Mouse (Mus musculus) bone marrow, adult 2 months (tissue): ENCODE results near the gene Fggy.

Experiments
- CTCF ChIP-seq: fragments of 200-500 bp; IDR thresholded peaks from 2 replicates; pipeline ENCODE4 v1.5.1; 2011; ENCODE audit warnings: low read length, control low read depth; ENCODE audit not compliant: control insufficient read depth, insufficient read depth
- POLR2A ChIP-seq: fragments of 200-500 bp; IDR thresholded peaks from 2 replicates; pipeline ENCODE4 v1.6.1; 2011; ENCODE audit warnings: low read depth, mild to moderate bottlenecking, control low read depth, low read length, borderline replicate concordance; ENCODE audit not compliant: control insufficient read depth

DNA sequence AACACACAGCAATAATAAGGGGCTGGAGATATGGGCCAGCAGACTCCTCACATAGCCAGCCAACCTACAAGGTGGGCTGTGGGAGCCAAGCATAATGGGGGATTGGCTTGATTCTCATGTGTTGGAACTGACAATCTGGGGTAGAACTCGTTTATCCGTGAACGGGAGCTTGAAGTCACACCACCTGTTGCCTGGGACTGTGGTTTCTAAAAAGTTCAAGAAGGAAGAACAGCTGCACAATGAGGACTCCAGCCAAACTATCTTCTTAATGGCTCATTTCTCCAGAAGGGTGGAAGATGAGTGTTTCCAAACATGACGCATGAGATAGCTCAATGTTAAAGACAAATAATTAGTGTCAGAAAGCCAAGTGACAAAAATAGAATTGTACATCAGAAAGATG is 30.7 kb upstream of the Fggy start:
- TF ChIP-seq CTCF (no peak), POLR2A (no peak)
